Mouse (Mus musculus) induced T-regulatory cell, adult 2 months (primary cell): Measurements from ENCODE around the gene Fam118b.
A peak's percentile ranks its signal among the peaks of the same experiment; 100 is the strongest.

ENCODE experiments used
- DNase-seq: peaks from one replicate; pipeline ENCODE4 v3.0.0-alpha.2; 2012; ENCODE audit warnings: low read depth

The Fam118b gene

DNA sequence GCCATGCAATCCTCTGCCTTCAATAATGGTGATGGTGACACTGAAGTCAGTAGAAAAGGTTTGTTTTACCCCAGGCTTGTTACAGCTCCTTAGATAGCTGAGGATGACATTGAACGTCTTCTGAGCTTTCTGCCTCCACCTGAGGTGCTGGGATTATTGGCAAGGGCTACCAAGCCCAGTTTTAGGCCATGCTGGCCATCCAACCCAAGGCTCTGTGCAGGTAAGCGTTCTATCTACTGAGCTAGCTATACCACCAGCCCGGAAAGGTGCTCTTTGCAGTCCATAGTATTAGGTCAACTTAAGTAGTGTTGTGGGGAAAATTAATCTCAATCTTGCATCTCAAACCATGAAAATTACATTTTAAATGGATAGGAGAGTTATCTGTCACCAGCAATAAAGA is 70.0 kb downstream of the Fam118b start:
- no peak for DNase-seq

- DNase-seq, result no peak
These were observed 73.6 kb downstream of the Fam118b start for GRCm38 (mm10) chr9:35194048-35194447.

- no peak for DNase-seq
These were observed 74.5 kb downstream of the Fam118b start for GRCm38 (mm10) chr9:35192983-35193542.

GRCm38 (mm10) chr9:35188700-35189099 is 78.9 kb downstream of the Fam118b start:
- DNase-seq, result no peak

DNA sequence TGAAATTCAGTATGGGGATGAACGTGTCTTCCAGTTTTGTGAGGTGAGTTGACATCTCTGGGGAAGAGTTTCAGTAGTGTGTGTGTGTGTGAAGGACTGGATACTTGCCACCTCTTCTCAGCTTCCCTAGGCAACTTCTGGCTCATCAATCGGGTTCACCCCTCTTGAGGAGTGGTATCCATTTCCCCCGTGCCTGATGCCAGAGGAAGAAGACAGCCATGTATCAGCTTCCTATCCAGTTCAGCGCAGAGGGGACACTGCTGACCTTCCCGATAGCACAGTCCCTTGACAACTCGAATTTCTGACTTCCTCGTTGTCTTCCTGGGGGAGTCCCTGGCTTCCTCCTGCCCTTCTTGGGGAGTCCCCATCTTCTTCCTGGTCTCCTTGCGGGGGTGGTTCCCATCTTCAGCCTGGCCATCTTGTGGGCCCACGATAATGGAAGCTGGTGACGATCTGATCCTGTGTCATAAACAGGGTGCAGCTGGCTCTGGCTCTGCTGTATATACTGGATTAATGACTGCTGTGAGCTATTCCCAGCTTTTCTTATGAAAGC is 80.2 kb downstream of the Fam118b start:
- DNase-seq, result no peak

DNA sequence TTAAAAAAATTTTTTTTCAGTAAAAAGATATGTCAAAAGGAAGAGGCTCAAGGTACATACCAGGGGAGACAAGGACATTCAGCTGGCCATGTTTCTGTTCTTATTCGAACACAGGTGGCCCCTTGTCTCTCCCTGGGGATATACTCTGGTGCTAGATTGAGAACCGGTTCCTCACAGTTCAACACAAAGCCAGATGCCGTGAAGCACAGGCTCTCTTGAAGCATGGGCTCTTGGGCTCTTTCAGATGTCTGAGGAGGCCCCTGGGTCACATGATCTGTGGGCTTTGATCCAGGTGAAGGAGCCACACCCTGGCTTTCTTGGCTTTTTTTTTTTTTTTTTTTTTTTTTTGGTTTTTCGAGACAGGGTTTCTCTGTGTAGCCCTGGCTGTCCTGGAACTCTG is 81.2 kb downstream of the Fam118b start:
- DNase-seq, result no peak

DNA sequence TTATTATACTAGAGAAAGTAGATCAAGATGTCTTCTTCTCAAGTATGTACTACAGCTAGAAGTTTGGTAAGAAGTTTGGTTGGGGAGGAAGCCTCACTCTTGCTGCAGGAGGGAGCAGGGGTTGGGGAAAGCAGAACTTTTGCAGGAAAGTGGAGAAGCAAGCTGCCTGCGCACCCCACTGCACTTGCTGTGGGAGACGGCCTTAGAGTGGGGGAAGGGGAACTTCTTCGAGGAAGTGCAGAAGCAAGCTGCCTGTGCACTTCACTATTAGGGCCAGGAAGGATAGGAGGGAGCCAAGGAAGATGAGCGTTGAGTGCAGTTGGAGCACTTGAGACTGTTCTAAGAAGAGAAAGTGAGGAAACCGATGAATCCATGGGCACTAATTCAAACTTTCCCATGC is 84.2 kb downstream of the Fam118b start:
- DNase-seq, result no peak

DNA sequence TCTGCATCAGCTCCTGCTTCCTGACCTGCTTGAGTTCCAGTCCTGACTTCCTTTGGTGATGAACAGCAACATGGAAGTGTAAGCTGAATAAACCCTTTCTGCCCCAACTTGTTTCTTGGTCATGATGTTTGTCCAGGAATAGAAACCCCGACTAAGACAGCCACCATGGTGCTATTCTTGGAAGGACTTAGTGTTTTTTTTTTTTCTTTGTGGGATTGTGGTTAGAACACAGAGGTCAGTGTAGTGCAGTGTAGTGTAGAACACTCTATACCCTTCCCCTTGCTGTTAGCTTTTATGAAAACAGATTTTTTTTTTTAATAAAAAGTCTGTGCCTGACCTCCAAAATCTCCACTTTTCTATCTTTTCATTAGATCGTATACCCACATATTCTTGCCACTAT is 84.8 kb downstream of the Fam118b start:
- no peak for DNase-seq

GRCm38 (mm10) chr9:35176124-35176659 is 91.4 kb downstream of the Fam118b start:
- no peak for DNase-seq

- peak; percentile 97 for DNase-seq
These were observed 92.1 kb downstream of the Fam118b start, which contains the start of gene Dcps for GRCm38 (mm10) chr9:35175251-35176123. TSS of gene Dcps (minus strand) at chr9:35176061.

- no peak for DNase-seq
These were observed 94.3 kb downstream of the Fam118b start for GRCm38 (mm10) chr9:35173331-35173730.

DNA sequence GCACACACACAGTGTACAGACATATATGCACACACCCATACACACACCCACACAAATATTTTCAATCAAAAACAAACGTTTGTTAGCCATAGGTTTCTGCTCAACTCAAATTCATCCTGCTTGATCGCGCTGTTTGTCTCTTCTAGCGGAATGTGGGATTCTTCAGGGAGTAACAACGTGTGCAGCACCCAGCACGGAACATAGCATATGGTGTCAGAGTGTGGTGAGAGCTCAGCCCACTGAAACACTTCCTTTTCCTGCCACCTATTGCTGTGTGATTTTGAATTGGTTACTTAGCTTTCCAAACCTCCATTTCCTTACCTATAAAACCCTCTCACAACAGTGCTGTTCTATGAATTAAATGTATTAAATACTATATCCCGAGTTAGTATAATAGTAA is 97.5 kb downstream of the Fam118b start:
- no peak for DNase-seq
